Mouse (Mus musculus) hindbrain, embryonic 16.5 days (tissue): ENCODE measurements at regions not wholly inside any gene's neighbourhood (a gene's known extent, or its start where the extent isn't known, plus 50 kb on each side); places are given as distances from the start of the nearest gene placed in this dataset.

Experiments
- ATAC-seq: fragments of 200-750 bp; cut with Nextera tagmentation; 2 replicates; pipeline ENCODE4 v1.8.0; 2017; ENCODE audit warnings: moderate TSS enrichment, moderate library complexity
- H3K27ac ChIP-seq: fragments of 300-500 bp; sonication (generic); 2 replicates; pipeline ENCODE4 v1.5.1; 2014; ENCODE audit warnings: low read depth, mild to moderate bottlenecking, control low read depth, low read length, moderate library complexity
- H3K27me3 ChIP-seq: fragments of 300-500 bp; sonication (generic); replicated peaks from 2 replicates; pipeline ENCODE4 v1.6.1; 2014; ENCODE audit warnings: low read length; ENCODE audit not compliant: control insufficient read depth, insufficient read depth
- H3K36me3 ChIP-seq: fragments of 300-500 bp; sonication (generic); 2 replicates; pipeline ENCODE4 v1.6.1; 2014; ENCODE audit warnings: mild to moderate bottlenecking, low read length, moderate library complexity, mixed read lengths; ENCODE audit not compliant: control insufficient read depth, insufficient read depth
- H3K4me1 ChIP-seq: fragments of 300-500 bp; sonication (generic); 2 replicates; pipeline ENCODE4 v1.6.1; 2014; ENCODE audit warnings: low read depth, low read length; ENCODE audit not compliant: control insufficient read depth, insufficient read depth
- H3K4me2 ChIP-seq: fragments of 300-500 bp; sonication (generic); 2 replicates; pipeline ENCODE4 v1.6.1; 2014; ENCODE audit warnings: mild to moderate bottlenecking, low read length, control low read depth, moderate library complexity
- H3K4me3 ChIP-seq: fragments of 300-500 bp; sonication (generic); 2 replicates; pipeline ENCODE4 v1.5.1; 2014; ENCODE audit warnings: mild to moderate bottlenecking, low read length, control low read depth, moderate library complexity
- H3K9ac ChIP-seq: fragments of 300-500 bp; sonication (generic); 2 replicates; pipeline ENCODE4 v1.6.1; 2014; ENCODE audit warnings: low read depth, mild to moderate bottlenecking, control low read depth, low read length, moderate library complexity
- H3K9me3 ChIP-seq: fragments of 300-500 bp; sonication (generic); 2 replicates; pipeline ENCODE4 v1.6.1; 2014; ENCODE audit warnings: mild to moderate bottlenecking, low read length, moderate library complexity; ENCODE audit not compliant: control insufficient read depth
- WGBS: fragments of 180-500 bp; shearing (Covaris S2); extraction: QIAGEN DNeasy Blood & Tissue Kit; methylation state at CpG from one replicate; pipeline ENCODE4 v1.1.7; 2014; 5-methylcytosine and 5-hydroxymethylcytosine counted together

DNA sequence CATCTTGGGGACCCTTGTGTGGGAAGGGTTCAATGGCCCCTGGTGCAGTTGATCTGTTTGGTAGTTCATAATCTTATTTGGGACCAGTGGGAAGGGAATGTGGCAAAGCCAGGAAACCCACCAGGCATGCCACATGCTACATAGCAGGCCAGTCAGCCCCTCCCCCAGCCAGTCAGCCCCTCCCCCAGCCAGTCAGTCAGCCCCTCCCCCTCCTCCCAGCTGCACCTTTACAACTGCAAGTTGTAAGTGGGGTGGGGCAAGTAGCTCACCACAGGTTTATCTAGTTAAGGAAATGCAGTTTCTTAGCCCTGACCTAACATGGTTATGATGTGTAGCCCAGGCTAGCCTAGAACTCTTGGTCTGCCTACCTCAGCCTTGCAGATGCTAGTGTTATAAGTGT, 171.9 kb downstream of the Cog6 start:
- Histone ChIP-seq H3K4me1 (no peaks in the 10 kb centered on the region), H3K9ac (no peak overlapping the region), H3K4me3 (no peak overlapping the region), H3K27ac (no peak overlapping the region), H3K36me3 (no peaks in the 10 kb centered on the region), H3K4me2 (no peak overlapping the region), H3K9me3 (no peaks in the 10 kb centered on the region), H3K27me3 (peaks cover 2% of the 10 kb centered on the region; the same call in 1 of the 2 replicates)
- ATAC-seq: no peak

GRCm38 (mm10) chr3:52843998-52844397, 173.0 kb downstream of the Cog6 start:
- ATAC-seq: no peak
- Histone ChIP-seq H3K27me3 (peaks cover 2% of the 10 kb centered on the region; the same call in 1 of the 2 replicates), H3K9ac (no peak overlapping the region), H3K4me2 (no peak overlapping the region), H3K4me3 (no peak overlapping the region), H3K27ac (no peak overlapping the region), H3K4me1 (no peaks in the 10 kb centered on the region), H3K36me3 (no peaks in the 10 kb centered on the region), H3K9me3 (no peaks in the 10 kb centered on the region)
- 23% methylated on average over 7 of the region's 7 CpGs for WGBS

DNA sequence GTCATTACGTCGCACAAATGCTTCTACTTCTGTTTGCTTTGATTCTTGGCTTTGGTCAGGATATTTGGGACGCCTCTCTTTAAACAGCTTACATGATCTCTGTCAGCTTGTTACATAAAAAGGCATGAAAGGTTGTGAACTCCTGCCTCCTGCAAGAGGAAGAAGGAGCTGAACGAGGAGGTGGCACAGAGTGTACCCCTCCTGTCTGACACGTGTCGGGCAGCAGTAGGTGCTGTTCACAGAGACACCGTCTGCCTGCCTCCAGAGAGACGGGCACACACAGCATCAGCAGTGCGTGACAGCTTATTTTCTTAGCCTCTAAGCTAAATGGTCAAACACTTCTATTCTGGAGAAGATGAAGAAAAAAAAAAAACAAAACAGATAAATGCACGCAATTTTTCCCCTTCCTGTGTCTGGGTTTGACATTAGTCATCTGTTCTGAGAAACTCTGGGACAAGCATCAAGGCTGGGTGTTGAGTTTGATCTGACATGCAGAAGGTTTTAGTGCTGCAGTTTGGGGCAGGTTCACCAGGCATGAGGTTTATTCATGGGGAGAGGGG, 174.1 kb downstream of the Cog6 start:
- Histone ChIP-seq H3K27me3 (peaks cover 2% of the 10 kb centered on the region; the same call in 1 of the 2 replicates), H3K9ac (no peak overlapping the region), H3K27ac (no peak overlapping the region), H3K9me3 (no peaks in the 10 kb centered on the region), H3K4me3 (no peak overlapping the region), H3K4me1 (peaks cover 4% of the 10 kb centered on the region; the same call in 1 of the 2 replicates), H3K36me3 (no peaks in the 10 kb centered on the region), H3K4me2 (no peak overlapping the region)
- ATAC-seq: no peak
- WGBS: 77% methylated on average over 10 of the region's 10 CpGs

GRCm38 (mm10) chr3:52840160-52840953, 176.7 kb downstream of the Cog6 start:
- Histone ChIP-seq H3K27ac (no peak overlapping the region), H3K4me3 (no peak overlapping the region), H3K9me3 (no peaks in the 10 kb centered on the region), H3K27me3 (peaks cover 4% of the 10 kb centered on the region; the same call in 1 of the 2 replicates), H3K4me1 (peaks cover 6% of the 10 kb centered on the region; the same call in 1 of the 2 replicates), H3K9ac (no peak overlapping the region), H3K4me2 (no peak overlapping the region), H3K36me3 (no peaks in the 10 kb centered on the region)
- 75% methylated on average over 12 of the region's 12 CpGs for WGBS
- no peak for ATAC-seq

- H3K36me3 ChIP-seq: no peaks in the 10 kb centered on the region
- H3K4me3 ChIP-seq: no peak overlapping the region
- H3K4me1 ChIP-seq: peaks cover 6% of the 10 kb centered on the region; the same call in 1 of the 2 replicates
- peaks cover 4% of the 10 kb centered on the region; the same call in 1 of the 2 replicates for H3K27me3 ChIP-seq
- peak overlapping the region; percentile 29; the same call in 1 of the 2 replicates for H3K4me2 ChIP-seq
- H3K9me3 ChIP-seq: no peaks in the 10 kb centered on the region
- no peak overlapping the region for H3K27ac ChIP-seq
- WGBS: 39% methylated on average over 14 of the region's 14 CpGs
- 0 out of 2 replicates have a peak, but pooled peaks have one; percentile 37 for ATAC-seq
- no peak overlapping the region for H3K9ac ChIP-seq
Measured at GRCm38 (mm10) chr3:52838020-52838419, 179.0 kb downstream of the Cog6 start.

GRCm38 (mm10) chr3:52837527-52837926, 179.5 kb downstream of the Cog6 start:
- peaks cover 6% of the 10 kb centered on the region; the same call in 1 of the 2 replicates for H3K4me1 ChIP-seq
- H3K4me3 ChIP-seq: no peak overlapping the region
- H3K27ac ChIP-seq: no peak overlapping the region
- ATAC-seq: no peak
- no peaks in the 10 kb centered on the region for H3K36me3 ChIP-seq
- WGBS: 17% methylated on average over 4 of the region's 4 CpGs
- H3K9ac ChIP-seq: no peak overlapping the region
- H3K4me2 ChIP-seq: no peak overlapping the region
- peaks cover 3% of the 10 kb centered on the region; the same call in 1 of the 2 replicates for H3K27me3 ChIP-seq
- H3K9me3 ChIP-seq: no peaks in the 10 kb centered on the region

GRCm38 (mm10) chr3:52836780-52837179, 180.3 kb downstream of the Cog6 start:
- Histone ChIP-seq H3K4me3 (no peak overlapping the region), H3K36me3 (no peaks in the 10 kb centered on the region), H3K27ac (no peak overlapping the region), H3K27me3 (0 out of 2 replicates have a peak, but pooled peaks cover 2% of the 10 kb centered on the region), H3K9me3 (no peaks in the 10 kb centered on the region), H3K9ac (no peak overlapping the region), H3K4me2 (no peak overlapping the region), H3K4me1 (peaks cover 6% of the 10 kb centered on the region; the same call in 1 of the 2 replicates)
- no peak for ATAC-seq
- 14% methylated on average over 8 of the region's 8 CpGs for WGBS

DNA sequence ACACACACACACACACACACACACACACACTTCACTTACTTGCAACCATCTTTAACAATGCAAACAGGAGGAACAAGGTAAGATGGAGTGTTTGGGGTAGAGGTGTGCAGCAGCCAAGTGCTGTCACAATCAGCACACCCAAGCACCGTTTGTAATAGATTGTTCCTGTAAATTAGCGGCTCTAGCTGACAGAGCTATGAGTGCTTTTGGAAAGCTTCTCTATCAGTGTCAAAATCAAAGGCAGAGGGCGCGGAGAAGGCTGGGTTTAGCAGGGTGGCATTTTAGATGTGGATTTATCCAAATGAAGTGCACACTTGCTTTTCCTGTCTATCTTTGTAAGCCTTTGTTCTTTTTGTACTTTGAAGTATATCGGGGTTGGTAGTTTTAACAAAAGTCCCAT, 184.6 kb downstream of the Cog6 start:
- H3K4me2 ChIP-seq: no peak overlapping the region
- H3K4me1 ChIP-seq: 0 out of 2 replicates have a peak, but pooled peaks cover under 1% of the 10 kb centered on the region
- H3K4me3 ChIP-seq: no peak overlapping the region
- no peak for ATAC-seq
- no peak overlapping the region for H3K9ac ChIP-seq
- no peaks in the 10 kb centered on the region for H3K9me3 ChIP-seq
- 0 out of 2 replicates have a peak, but pooled peaks cover 2% of the 10 kb centered on the region for H3K27me3 ChIP-seq
- no peak overlapping the region for H3K27ac ChIP-seq
- WGBS: 79% methylated on average over 5 of the region's 5 CpGs
- H3K36me3 ChIP-seq: no peaks in the 10 kb centered on the region

DNA sequence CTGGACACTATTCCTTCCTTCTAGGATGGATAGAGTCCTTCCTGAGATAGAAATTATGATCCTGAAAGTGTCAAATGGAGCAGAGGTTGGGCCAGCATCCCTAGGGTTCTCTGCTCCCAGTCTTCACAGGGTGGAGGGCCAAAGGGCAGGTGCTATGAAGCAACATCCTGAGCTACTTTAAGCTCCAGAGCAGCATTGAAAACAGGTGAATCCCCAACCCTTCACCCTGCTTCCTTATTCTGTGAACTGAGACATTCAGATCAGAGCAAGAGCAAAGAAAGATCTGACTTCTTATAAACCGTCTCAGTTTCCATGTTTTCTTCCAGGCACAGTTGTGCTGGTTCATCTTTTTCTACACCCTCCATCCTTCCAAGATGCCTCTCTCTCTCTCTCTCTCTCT, 185.1 kb downstream of the Cog6 start:
- Histone ChIP-seq H3K36me3 (no peaks in the 10 kb centered on the region), H3K4me2 (no peak overlapping the region), H3K4me1 (no peaks in the 10 kb centered on the region), H3K9me3 (no peaks in the 10 kb centered on the region), H3K27me3 (0 out of 2 replicates have a peak, but pooled peaks cover 2% of the 10 kb centered on the region), H3K9ac (no peak overlapping the region), H3K27ac (no peak overlapping the region), H3K4me3 (no peak overlapping the region)
- 79% methylated on average over 1 of the region's 1 CpGs for WGBS
- ATAC-seq: no peak
